Mouse (Mus musculus): ENCODE measurements around the gene Arap2. TPM values are rescaled to one million over a fixed set of nuclear protein-coding genes. Genes with fewer than 3 reads are reported as not detected.

Arap2 gene
- polyA plus RNA-seq, 1 experiment from 2014 or later = 5.5 TPM

DNA sequence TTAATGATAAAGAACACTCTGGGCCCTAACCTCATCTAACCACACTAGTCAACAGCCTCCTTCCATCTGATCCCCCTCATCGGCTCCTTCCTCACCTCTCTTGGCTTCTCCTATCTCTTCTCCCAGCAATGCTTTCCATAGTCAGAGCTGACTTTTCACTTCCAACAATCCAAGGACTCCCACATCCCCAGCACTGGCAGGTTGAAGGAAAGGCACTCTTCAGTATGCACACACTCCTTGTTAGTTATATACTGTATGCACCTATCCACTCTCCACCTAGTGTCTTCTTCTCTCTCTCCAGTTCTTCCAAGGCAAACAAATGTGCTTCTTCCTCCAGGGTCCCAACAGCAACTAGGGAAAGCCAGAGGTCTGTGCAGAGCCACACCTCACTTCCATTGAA is 50.0 kb downstream of the Arap2 start:
- 93% methylated on average over 1 of the region's 1 CpGs for WGBS
- no peaks in the 10 kb centered on the region for H3K27me3 ChIP-seq (ENCODE audit: control insufficient read depth, insufficient read depth, low read length)
- H3K4me3 ChIP-seq (ENCODE audit: low read depth, low read length) = no peak overlapping the region
- ATAC-seq (ENCODE audit: low read depth) = no peak
- no peaks in the 10 kb centered on the region for H3K4me1 ChIP-seq (ENCODE audit: control insufficient read depth, insufficient read depth, low read length)
- no peak overlapping the region for H3K9ac ChIP-seq (replicated peaks; ENCODE audit: low read depth, low read length)
- H3K9me3 ChIP-seq (ENCODE audit: control insufficient read depth, low read length) = no peaks in the 10 kb centered on the region
- no peak overlapping the region for H3K4me2 ChIP-seq (ENCODE audit: low read depth, low read length)
- H3K36me3 ChIP-seq (ENCODE audit: control insufficient read depth, insufficient read depth, low read length) = no peaks in the 10 kb centered on the region
- no peak overlapping the region for H3K27ac ChIP-seq (ENCODE audit: low read depth, low read length)

DNA sequence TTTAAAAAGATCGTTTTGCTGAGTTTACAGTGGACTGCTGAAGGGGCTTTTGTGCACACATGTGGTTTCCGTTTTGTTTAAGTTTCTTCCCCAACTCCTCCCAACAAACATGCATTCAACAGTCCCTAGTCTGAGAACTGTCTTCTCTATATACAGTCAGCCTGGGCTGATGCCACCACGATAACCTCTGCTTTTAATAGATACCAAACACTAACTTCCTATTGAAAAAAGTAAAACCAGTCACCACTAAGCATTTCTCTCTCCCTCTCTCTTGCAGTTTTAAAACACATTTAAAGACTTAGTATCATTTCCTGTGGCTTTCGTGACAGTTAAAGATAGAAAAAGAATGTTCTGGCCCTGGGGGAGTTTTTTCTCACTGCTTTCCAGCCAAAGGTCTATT is 50.5 kb downstream of the Arap2 start:
- H3K9me3 ChIP-seq (ENCODE audit: control insufficient read depth, low read length) = no peaks in the 10 kb centered on the region
- ATAC-seq (ENCODE audit: low read depth) = no peak
- WGBS = 88% methylated on average over 4 of the region's 4 CpGs

DNA sequence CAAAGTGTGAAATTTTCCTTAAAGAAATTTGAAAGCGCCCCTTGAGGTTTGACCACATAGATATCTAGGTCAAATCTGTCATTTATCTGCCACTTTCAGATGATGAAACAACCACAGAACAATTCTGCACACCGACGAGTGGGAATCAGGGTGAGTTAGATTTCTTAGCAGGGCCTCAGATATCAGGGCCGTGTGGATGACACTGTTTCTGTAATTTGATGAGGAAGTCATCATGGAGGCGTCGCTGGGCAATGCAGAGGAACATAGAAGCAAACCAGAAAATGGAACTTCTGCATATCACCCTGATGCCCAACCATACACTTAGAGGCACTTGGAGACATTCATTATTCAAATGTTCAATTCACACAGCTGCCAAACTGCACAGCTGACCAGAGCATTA is 55.0 kb downstream of the Arap2 start:
- no peak overlapping the region for H3K4me3 ChIP-seq (ENCODE audit: low read depth, low read length)
- no peak overlapping the region for H3K4me2 ChIP-seq (ENCODE audit: low read depth, low read length)
- H3K9me3 ChIP-seq (ENCODE audit: control insufficient read depth, low read length) = no peaks in the 10 kb centered on the region
- no peak overlapping the region for H3K27ac ChIP-seq (ENCODE audit: low read depth, low read length)
- no peaks in the 10 kb centered on the region for H3K36me3 ChIP-seq (ENCODE audit: control insufficient read depth, insufficient read depth, low read length)
- ATAC-seq (ENCODE audit: low read depth) = no peak
- no peak overlapping the region for H3K9ac ChIP-seq (replicated peaks; ENCODE audit: low read depth, low read length)
- H3K27me3 ChIP-seq (ENCODE audit: control insufficient read depth, insufficient read depth, low read length) = no peaks in the 10 kb centered on the region
- 86% methylated on average over 6 of the region's 6 CpGs for WGBS
- no peaks in the 10 kb centered on the region for H3K4me1 ChIP-seq (ENCODE audit: control insufficient read depth, insufficient read depth, low read length)

More for the DNA sequence above, 50.5 kb downstream of the Arap2 start:
- Histone ChIP-seq H3K36me3 (ENCODE audit: control insufficient read depth, insufficient read depth, low read length) (no peaks in the 10 kb centered on the region), H3K27me3 (ENCODE audit: control insufficient read depth, insufficient read depth, low read length) (no peaks in the 10 kb centered on the region), H3K27ac (ENCODE audit: low read depth, low read length) (no peak overlapping the region), H3K4me2 (ENCODE audit: low read depth, low read length) (no peak overlapping the region), H3K4me1 (ENCODE audit: control insufficient read depth, insufficient read depth, low read length) (no peaks in the 10 kb centered on the region), H3K9ac (replicated peaks; ENCODE audit: low read depth, low read length) (no peak overlapping the region), H3K4me3 (ENCODE audit: low read depth, low read length) (no peak overlapping the region)

DNA sequence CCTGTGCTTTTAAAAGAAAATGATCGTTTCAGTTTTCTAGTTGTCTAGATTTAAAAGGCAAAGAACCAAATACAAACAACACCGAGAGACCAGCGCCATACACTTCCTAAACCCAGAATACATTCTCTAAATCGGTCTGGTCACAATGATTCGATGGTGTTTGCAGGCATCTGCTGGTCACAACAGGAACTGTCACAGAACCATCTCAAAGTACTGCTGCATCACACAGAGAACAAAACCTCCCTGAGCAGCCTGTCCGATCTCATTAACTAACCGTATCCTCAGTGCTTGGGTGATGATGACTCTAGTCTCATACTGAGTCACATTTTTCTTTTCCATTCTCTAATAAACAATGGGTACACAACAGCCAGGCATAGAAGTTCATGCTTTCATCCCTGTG is 59.1 kb downstream of the Arap2 start:
- 27% methylated on average over 7 of the region's 7 CpGs for WGBS
- Histone ChIP-seq H3K4me3 (ENCODE audit: low read depth, low read length) (no peak overlapping the region), H3K4me1 (ENCODE audit: control insufficient read depth, insufficient read depth, low read length) (no peaks in the 10 kb centered on the region), H3K4me2 (ENCODE audit: low read depth, low read length) (no peak overlapping the region), H3K27me3 (ENCODE audit: control insufficient read depth, insufficient read depth, low read length) (no peaks in the 10 kb centered on the region), H3K36me3 (ENCODE audit: control insufficient read depth, insufficient read depth, low read length) (no peaks in the 10 kb centered on the region), H3K27ac (ENCODE audit: low read depth, low read length) (no peak overlapping the region), H3K9ac (replicated peaks; ENCODE audit: low read depth, low read length) (no peak overlapping the region), H3K9me3 (ENCODE audit: control insufficient read depth, low read length) (no peaks in the 10 kb centered on the region)
- ATAC-seq (ENCODE audit: low read depth) = peak; percentile 93

DNA sequence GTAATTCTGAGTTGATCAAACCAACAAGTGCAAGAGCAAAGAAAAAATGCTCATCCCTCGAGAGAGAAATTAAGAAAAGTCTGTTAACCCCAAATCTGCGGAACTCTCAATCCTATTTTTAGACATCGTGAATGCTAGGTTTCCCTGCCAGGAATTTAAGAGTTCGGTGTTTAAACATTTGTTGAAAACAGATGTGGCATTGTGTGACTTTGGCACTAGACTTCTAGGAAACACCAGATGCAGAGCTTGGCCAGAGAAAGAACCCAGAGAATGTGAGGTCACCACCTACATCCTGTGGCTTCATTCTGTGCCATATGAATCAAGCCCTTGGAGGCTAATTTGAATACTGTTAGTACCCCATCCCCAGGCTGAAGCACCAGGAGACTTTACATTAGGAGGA is 76.0 kb downstream of the Arap2 start:
- 73% methylated on average over 4 of the region's 4 CpGs for WGBS
- H3K9me3 ChIP-seq (ENCODE audit: control insufficient read depth, low read length) = no peaks in the 10 kb centered on the region
- no peaks in the 10 kb centered on the region for H3K36me3 ChIP-seq (ENCODE audit: control insufficient read depth, insufficient read depth, low read length)
- no peaks in the 10 kb centered on the region for H3K4me1 ChIP-seq (ENCODE audit: control insufficient read depth, insufficient read depth, low read length)
- no peaks in the 10 kb centered on the region for H3K27me3 ChIP-seq (ENCODE audit: control insufficient read depth, insufficient read depth, low read length)
- no peak overlapping the region for H3K27ac ChIP-seq (ENCODE audit: low read depth, low read length)
- ATAC-seq (ENCODE audit: low read depth) = no peak
- H3K4me3 ChIP-seq (ENCODE audit: low read depth, low read length) = no peak overlapping the region
- no peak overlapping the region for H3K9ac ChIP-seq (replicated peaks; ENCODE audit: low read depth, low read length)
- H3K4me2 ChIP-seq (ENCODE audit: low read depth, low read length) = no peak overlapping the region

DNA sequence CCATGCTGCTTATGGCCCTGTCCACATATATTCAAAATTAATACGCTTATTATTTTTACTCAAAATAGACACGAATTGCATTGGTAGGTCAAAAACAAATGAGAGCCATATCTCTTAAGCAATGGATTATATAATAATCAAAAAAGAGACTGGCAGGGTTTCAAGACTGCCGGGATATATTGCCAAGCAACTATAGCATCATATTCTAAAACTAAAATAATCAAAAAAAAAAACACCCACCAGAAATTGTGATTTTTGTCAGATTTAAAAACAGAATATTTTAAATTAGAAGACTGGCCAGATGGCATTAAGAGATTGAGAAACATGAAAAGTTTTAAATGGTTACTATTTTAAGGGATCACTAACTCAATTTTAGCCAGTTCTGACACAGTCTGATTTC is 82.2 kb downstream of the Arap2 start:
- Histone ChIP-seq H3K36me3 (ENCODE audit: control insufficient read depth, insufficient read depth, low read length) (no peaks in the 10 kb centered on the region), H3K4me1 (ENCODE audit: control insufficient read depth, insufficient read depth, low read length) (no peaks in the 10 kb centered on the region), H3K4me3 (ENCODE audit: low read depth, low read length) (no peak overlapping the region), H3K9ac (replicated peaks; ENCODE audit: low read depth, low read length) (no peak overlapping the region), H3K9me3 (ENCODE audit: control insufficient read depth, low read length) (no peaks in the 10 kb centered on the region), H3K27ac (ENCODE audit: low read depth, low read length) (no peak overlapping the region), H3K27me3 (ENCODE audit: control insufficient read depth, insufficient read depth, low read length) (no peaks in the 10 kb centered on the region), H3K4me2 (ENCODE audit: low read depth, low read length) (no peak overlapping the region)
- ATAC-seq (ENCODE audit: low read depth) = no peak
- 82% methylated on average over 3 of the region's 3 CpGs for WGBS

DNA sequence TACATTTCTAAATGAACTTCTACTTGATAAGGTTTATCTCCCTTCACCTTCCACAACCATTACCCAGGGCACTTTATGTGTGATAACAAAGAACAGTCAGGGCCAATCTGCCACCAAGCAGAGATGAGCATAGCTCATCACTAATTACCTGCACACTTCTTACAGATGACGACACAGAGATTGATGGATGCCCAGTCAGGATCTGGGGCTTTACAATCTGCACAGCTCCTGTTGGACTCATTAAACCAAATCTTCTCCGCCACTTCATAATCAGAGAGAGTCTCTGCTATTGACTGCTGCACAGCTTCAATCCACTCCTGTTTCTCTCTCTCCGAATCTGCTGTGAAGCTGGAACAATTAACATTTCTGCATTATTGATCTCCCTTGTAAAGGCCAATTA is 82.8 kb downstream of the Arap2 start:
- 36% methylated on average over 3 of the region's 3 CpGs for WGBS

DNA sequence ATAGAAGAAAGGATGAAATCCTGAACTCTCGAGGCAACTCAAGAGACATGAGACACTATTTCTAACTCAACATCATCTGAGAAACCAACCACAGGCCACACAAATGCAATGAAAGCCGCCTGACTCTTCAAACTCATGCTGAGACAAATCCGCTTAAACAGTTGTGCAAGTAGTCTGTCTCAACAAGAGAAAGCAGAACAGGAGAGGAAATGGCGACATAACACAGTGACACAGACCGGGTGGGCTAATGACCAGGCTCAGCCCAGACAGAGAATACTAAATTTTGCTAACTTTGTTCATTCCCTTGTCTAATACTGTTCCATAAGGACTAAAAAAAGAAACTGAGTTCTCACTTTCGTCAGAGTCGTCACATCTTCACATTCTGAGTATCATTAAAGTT is 88.6 kb downstream of the Arap2 start:
- no peak overlapping the region for H3K4me3 ChIP-seq (ENCODE audit: low read depth, low read length)
- no peak overlapping the region for H3K9ac ChIP-seq (replicated peaks; ENCODE audit: low read depth, low read length)
- no peak overlapping the region for H3K4me2 ChIP-seq (ENCODE audit: low read depth, low read length)
- WGBS = 91% methylated on average over 7 of the region's 7 CpGs
- no peak for ATAC-seq (ENCODE audit: low read depth)
- H3K4me1 ChIP-seq (ENCODE audit: control insufficient read depth, insufficient read depth, low read length) = peaks cover 6% of the 10 kb centered on the region; the same call in 1 of the 2 replicates
- no peaks in the 10 kb centered on the region for H3K9me3 ChIP-seq (ENCODE audit: control insufficient read depth, low read length)
- no peak overlapping the region for H3K27ac ChIP-seq (ENCODE audit: low read depth, low read length)
- H3K27me3 ChIP-seq (ENCODE audit: control insufficient read depth, insufficient read depth, low read length) = no peaks in the 10 kb centered on the region
- H3K36me3 ChIP-seq (ENCODE audit: control insufficient read depth, insufficient read depth, low read length) = no peaks in the 10 kb centered on the region

More for the DNA sequence above, 82.8 kb downstream of the Arap2 start:
- H3K9me3 ChIP-seq (ENCODE audit: control insufficient read depth, low read length) = no peaks in the 10 kb centered on the region
- H3K27ac ChIP-seq (ENCODE audit: low read depth, low read length) = no peak overlapping the region
- no peaks in the 10 kb centered on the region for H3K4me1 ChIP-seq (ENCODE audit: control insufficient read depth, insufficient read depth, low read length)
- peak; percentile 79 for ATAC-seq (ENCODE audit: low read depth)
- no peaks in the 10 kb centered on the region for H3K36me3 ChIP-seq (ENCODE audit: control insufficient read depth, insufficient read depth, low read length)
- no peaks in the 10 kb centered on the region for H3K27me3 ChIP-seq (ENCODE audit: control insufficient read depth, insufficient read depth, low read length)
- no peak overlapping the region for H3K4me2 ChIP-seq (ENCODE audit: low read depth, low read length)
- H3K9ac ChIP-seq (replicated peaks; ENCODE audit: low read depth, low read length) = no peak overlapping the region
- no peak overlapping the region for H3K4me3 ChIP-seq (ENCODE audit: low read depth, low read length)

DNA sequence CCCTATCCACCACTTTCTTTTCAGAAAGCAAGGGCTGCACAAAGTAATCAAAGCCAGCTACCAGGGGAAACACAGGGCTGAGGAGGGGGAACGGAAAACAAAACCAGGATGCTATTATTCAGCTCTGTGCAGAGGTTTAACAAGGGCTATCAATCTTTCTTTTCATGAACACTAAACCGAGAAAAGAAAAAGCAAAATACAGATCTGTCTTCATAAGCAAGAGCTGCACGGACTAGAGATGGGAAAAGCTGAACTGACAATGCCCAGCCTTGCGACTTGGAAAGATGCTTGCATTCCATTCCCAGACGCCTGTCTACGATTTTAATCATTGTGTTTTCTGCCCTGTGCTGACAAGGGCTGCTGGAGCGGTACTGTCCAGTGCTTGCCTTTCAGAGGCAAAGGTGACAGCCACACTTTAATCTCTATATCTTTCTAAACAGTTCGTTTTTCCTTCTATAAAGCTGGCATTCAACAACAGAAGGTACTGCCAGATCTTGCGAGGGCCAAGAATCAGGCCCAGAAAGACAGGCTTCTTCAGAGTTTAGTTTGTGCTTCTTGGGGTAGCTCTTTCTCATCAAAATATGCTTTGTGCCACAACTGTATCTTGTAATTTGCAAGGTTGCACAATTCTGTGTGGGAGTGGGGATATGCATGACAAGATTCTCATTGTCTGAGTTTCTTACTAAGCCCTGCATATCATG is 93.1 kb downstream of the Arap2 start:
- H3K36me3 ChIP-seq (ENCODE audit: control insufficient read depth, insufficient read depth, low read length) = no peaks in the 10 kb centered on the region
- peak overlapping the region; percentile 22; the same call in 1 of the 2 replicates for H3K9ac ChIP-seq (replicated peaks; ENCODE audit: low read depth, low read length)
- 12% methylated on average over 9 of the region's 9 CpGs for WGBS
- H3K27me3 ChIP-seq (ENCODE audit: control insufficient read depth, insufficient read depth, low read length) = no peaks in the 10 kb centered on the region
- H3K4me2 ChIP-seq (ENCODE audit: low read depth, low read length) = 0 out of 2 replicates have a peak overlapping the region, but pooled peaks have one; percentile 12
- H3K27ac ChIP-seq (ENCODE audit: low read depth, low read length) = peak overlapping the region; percentile 45; the same call in 1 of the 2 replicates
- no peaks in the 10 kb centered on the region for H3K9me3 ChIP-seq (ENCODE audit: control insufficient read depth, low read length)
- ATAC-seq (ENCODE audit: low read depth) = peak; percentile 70
- H3K4me1 ChIP-seq (ENCODE audit: control insufficient read depth, insufficient read depth, low read length) = peaks cover 6% of the 10 kb centered on the region; the same call in 1 of the 2 replicates
- no peak overlapping the region for H3K4me3 ChIP-seq (ENCODE audit: low read depth, low read length)
